Mouse (Mus musculus) spleen, adult 2 months (tissue): ENCODE measurements around the gene Homer2.

ENCODE experiments used
- CTCF ChIP-seq: fragments of 200-500 bp; IDR thresholded peaks from 2 replicates; pipeline ENCODE4 v1.5.1; 2011; ENCODE audit warnings: mild to moderate bottlenecking, inconsistent platforms; ENCODE audit not compliant: insufficient read depth, insufficient read length, insufficient replicate concordance; ENCODE audit errors: extremely low read depth
- POLR2A ChIP-seq: fragments of 200-500 bp; IDR thresholded peaks from 2 replicates; pipeline ENCODE4 v1.6.1; 2011; ENCODE audit warnings: low read depth, low read length, inconsistent platforms

GRCm38 (mm10) chr7:81695763-81696533 is 11.4 kb downstream of the Homer2 start:
- TF ChIP-seq CTCF, result no peak
- no peak for TF ChIP-seq POLR2A
